10 mouse cellular contexts compared by ENCODE assay signal in the genomic region with DNA sequence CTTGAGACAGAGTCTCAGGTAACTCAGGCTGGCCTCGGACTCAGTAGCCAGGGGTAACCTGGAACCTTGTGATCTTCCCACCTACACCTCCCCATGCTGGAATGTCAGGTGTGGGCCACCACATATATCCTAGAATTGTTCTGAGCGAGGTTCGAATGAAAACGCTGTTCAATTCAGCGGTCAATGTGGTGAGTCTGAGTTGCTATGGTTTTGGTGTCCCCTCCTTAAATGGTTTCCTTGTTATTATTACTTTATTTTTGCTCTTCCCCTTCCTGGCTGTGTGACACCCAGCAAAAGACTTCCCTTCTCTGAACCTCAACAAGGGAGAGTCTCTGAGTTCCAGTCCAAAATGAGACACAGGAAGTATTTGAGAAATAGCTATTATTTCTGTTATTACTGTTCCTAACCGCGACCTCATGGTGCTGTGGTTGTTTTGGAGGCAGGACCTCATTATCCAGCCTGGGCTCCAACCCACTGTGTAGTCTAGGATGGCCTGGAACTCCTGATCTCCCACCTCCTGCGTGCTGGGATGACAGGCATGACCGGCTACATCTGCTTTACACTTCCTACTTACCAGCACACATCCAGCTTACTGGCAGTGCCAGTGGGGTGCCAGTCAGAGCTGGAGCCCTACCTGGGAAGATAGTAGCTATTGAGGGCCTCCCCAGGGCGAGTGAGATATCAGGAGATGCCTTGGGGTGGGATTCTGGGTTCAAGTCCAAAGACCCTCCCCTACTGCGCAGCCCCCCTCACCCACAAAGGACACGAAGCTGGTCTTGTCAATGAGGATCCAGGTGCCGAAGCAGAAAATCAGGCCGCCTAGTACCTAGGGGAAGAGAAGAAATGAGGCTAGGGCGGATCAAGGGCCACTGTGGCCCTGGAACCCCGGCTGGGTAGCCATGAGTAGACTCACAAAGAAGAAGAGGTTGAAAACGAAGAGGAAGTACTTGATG. TPM values are rescaled to one million over a fixed set of nuclear protein-coding genes. Genes with fewer than 3 reads are reported as not detected.
A peak's percentile ranks its signal among the peaks of the same experiment; 100 is the strongest.
DNase-seq lines count a peak whose midpoint lies in the region; ATAC-seq and TF ChIP-seq lines count a peak whose summit lies in the region.
"Had no signal": no experiment of that assay in that cellular context is flagged by ENCODE, and none has a peak within 500 bp of the region (broad histone marks: within the 10 kb centered on the region; RNA-seq: fewer than 3 reads in every experiment).

No protein-coding gene starts in this region.

- DNase-seq in heart, adult 2 months: no peak
- DNase-seq in heart, postnatal 4 days: no peak
- DNase-seq in A20 (ENCODE audit: low read depth, low spot score): peak; percentile 59
- DNase-seq in embryonic facial prominence, embryonic 10.5 days (ENCODE audit: low spot score): peak; percentile 8
- DNase-seq in right cerebral cortex, adult 18-20 months: no peak
- no peak for DNase-seq in hindbrain, embryonic 10.5 days (ENCODE audit: low spot score)
- DNase-seq: adrenal gland, postnatal 10 days had no signal

- H3K27me3 ChIP-seq in heart, adult 2 months (ENCODE audit: control insufficient read depth, insufficient read depth, low read length): no peaks in the 10 kb centered on the region
- peaks cover 70% of the 10 kb centered on the region for H3K27me3 ChIP-seq in embryonic facial prominence, embryonic 10.5 days (replicated peaks; ENCODE audit: low read depth, poor library complexity, severe bottlenecking)
- peaks cover 75% of the 10 kb centered on the region for H3K27me3 ChIP-seq in hindbrain, embryonic 10.5 days (ENCODE audit: insufficient read depth, poor library complexity, severe bottlenecking)
- peaks cover 51% of the 10 kb centered on the region for H3K27me3 ChIP-seq in hindbrain, embryonic 12.5 days

- TF ChIP-seq CTCF in heart, adult 2 months (IDR thresholded peaks at IDR 0.05): no peak

- H3K9ac ChIP-seq in heart, adult 2 months (ENCODE audit: low read depth, low read length): no peak overlapping the region
- H3K9ac ChIP-seq in hindbrain, embryonic 12.5 days: no peak overlapping the region
- H3K9ac ChIP-seq: limb, embryonic 13.5 days had no signal

- intact Hi-C loops in heart, adult 2 months (cut with DNase I): no loop called here

- no peak overlapping the region for H3K4me2 ChIP-seq in hindbrain, embryonic 12.5 days (replicated peaks)
- H3K4me2 ChIP-seq: limb, embryonic 13.5 days had no signal

- H3K9me3 ChIP-seq in embryonic facial prominence, embryonic 10.5 days: no peaks in the 10 kb centered on the region
- no peaks in the 10 kb centered on the region for H3K9me3 ChIP-seq in hindbrain, embryonic 10.5 days
- no peaks in the 10 kb centered on the region for H3K9me3 ChIP-seq in hindbrain, embryonic 12.5 days (replicated peaks)
- H3K9me3 ChIP-seq: limb, embryonic 13.5 days had no signal

- ATAC-seq in hindbrain, embryonic 12.5 days (ENCODE audit: low FRiP score): no peak

- no peak overlapping the region for H3K4me3 ChIP-seq in heart, adult 2 months
- no peak overlapping the region for H3K4me3 ChIP-seq in embryonic facial prominence, embryonic 10.5 days
- peak overlapping the region; percentile 79 for H3K4me3 ChIP-seq in macrophage (ENCODE audit: inconsistent target)
- no peak overlapping the region for H3K4me3 ChIP-seq in hindbrain, embryonic 10.5 days
- H3K4me3 ChIP-seq in hindbrain, embryonic 12.5 days: no peak overlapping the region
- H3K4me3 ChIP-seq: limb, embryonic 13.5 days had no signal

- no peak for TF ChIP-seq POLR2A in heart, adult 2 months (IDR thresholded peaks at IDR 0.05; ENCODE audit: insufficient read depth, low read depth, low read length)

- no peaks in the 10 kb centered on the region for H3K36me3 ChIP-seq in heart, adult 2 months (ENCODE audit: control insufficient read depth, insufficient read depth, low read length)
- H3K36me3 ChIP-seq in embryonic facial prominence, embryonic 10.5 days (replicated peaks): peaks cover 12% of the 10 kb centered on the region
- H3K36me3 ChIP-seq in macrophage (ENCODE audit: inconsistent target): peaks cover 19% of the 10 kb centered on the region; the same call in 1 of the 2 replicates
- peaks cover 9% of the 10 kb centered on the region for H3K36me3 ChIP-seq in hindbrain, embryonic 10.5 days
- 0 out of 2 replicates have a peak, but pooled peaks cover 2% of the 10 kb centered on the region for H3K36me3 ChIP-seq in hindbrain, embryonic 12.5 days

- H3K4me1 ChIP-seq in heart, adult 2 months (ENCODE audit: control insufficient read depth, insufficient read depth, low read length): peaks cover 6% of the 10 kb centered on the region
- H3K4me1 ChIP-seq in embryonic facial prominence, embryonic 10.5 days: peaks cover 56% of the 10 kb centered on the region
- peaks cover 46% of the 10 kb centered on the region for H3K4me1 ChIP-seq in hindbrain, embryonic 10.5 days (replicated peaks)
- H3K4me1 ChIP-seq in hindbrain, embryonic 12.5 days: peaks cover 33% of the 10 kb centered on the region

- no peak for TF ChIP-seq EP300 in heart, adult 2 months (IDR thresholded peaks at IDR 0.05; ENCODE audit: insufficient read depth, low read depth, low read length)

- peak overlapping the region; percentile 15; the same call in 1 of the 2 replicates for H3K27ac ChIP-seq in heart, adult 2 months
- no peak overlapping the region for H3K27ac ChIP-seq in embryonic facial prominence, embryonic 10.5 days (replicated peaks)
- peak overlapping the region; percentile 96 for H3K27ac ChIP-seq in macrophage
- no peak overlapping the region for H3K27ac ChIP-seq in hindbrain, embryonic 10.5 days
- no peak overlapping the region for H3K27ac ChIP-seq in hindbrain, embryonic 12.5 days
- H3K27ac ChIP-seq: limb, embryonic 13.5 days had no signal

- no peaks in the 10 kb centered on the region for H3K79me2 ChIP-seq in heart, adult 2 months (replicated peaks; ENCODE audit: control insufficient read depth, insufficient read depth, low read length)
- no peaks in the 10 kb centered on the region for H3K79me2 ChIP-seq in macrophage (ENCODE audit: inconsistent target)

- WGBS in heart, adult 2 months: 72% methylated on average over 17 of the region's 17 CpGs
- 78% methylated on average over 17 of the region's 17 CpGs for WGBS in embryonic facial prominence, embryonic 10.5 days
- 17% methylated on average over 17 of the region's 17 CpGs for WGBS in macrophage (ENCODE audit: missing documents)
- WGBS in hindbrain, embryonic 10.5 days: 77% methylated on average over 17 of the region's 17 CpGs
- WGBS in hindbrain, embryonic 12.5 days: 77% methylated on average over 17 of the region's 17 CpGs

RNA-seq across cellular contexts. Expression of gene Cd37, which starts 0.9 kb away (rescaled TPM):
- 1 to 10 TPM; 3.1 to 4.3 TPM for total RNA-seq in heart, adult 2 months (2021)
- 10.0 and 21.2 TPM in 2 replicates for polyA plus RNA-seq in heart, adult 2 months (2012; rRNA removed)
- total RNA-seq in heart, postnatal 4 days (2021): 1 to 10 TPM; 2.1 to 3.6 TPM
- 0.50 and 0.88 TPM in 2 replicates for polyA plus RNA-seq in embryonic facial prominence, embryonic 10.5 days (2016; fragmentation: Nextera tagmentation; extraction: Ambion mirVana)
- total RNA-seq in macrophage (2018; cell fraction: chromatin; rRNA removed): 100 to 1,000 TPM in 25 of 26 experiments, 10 to 100 TPM in 1; 89.6 to 446 (median 271) TPM
- total RNA-seq in macrophage (2018; cell fraction: cytosol; rRNA removed): 100 to 1,000 TPM in 13 of 26 experiments, 10 to 100 TPM in 13; 51.5 to 175 (median 98.1) TPM
- total RNA-seq in macrophage (2018; cell fraction: nucleus; rRNA removed): 100 to 1,000 TPM in 25 of 26 experiments, 10 to 100 TPM in 1; 79.4 to 297 (median 160) TPM
- 88.2 to 139 TPM (median 131 TPM) in 3 replicates for polyA plus RNA-seq in macrophage (2018)
- polyA plus RNA-seq in hindbrain, embryonic 10.5 days (2016; fragmentation: Nextera tagmentation; extraction: Ambion mirVana): 1.0 and 1.1 TPM in 2 replicates
- 1.3 and 1.5 TPM in 2 replicates for polyA plus RNA-seq in hindbrain, embryonic 12.5 days (2016; fragmentation: Nextera tagmentation; extraction: Ambion mirVana)

RNA-seq across cellular contexts. Expression of gene Slc6a16, which starts 2.9 kb away (rescaled TPM):
- total RNA-seq in heart, adult 2 months (2021): not detected
- polyA plus RNA-seq in heart, adult 2 months (2012; rRNA removed): 0.15 TPM in 1 of 2 replicates, not detected in the other
- under 1 TPM in 1 of 2 experiments, not detected in 1; 0.18 TPM for total RNA-seq in heart, postnatal 4 days (2021)
- 0.28 and 0.32 TPM in 2 replicates for polyA plus RNA-seq in embryonic facial prominence, embryonic 10.5 days (2016; fragmentation: Nextera tagmentation; extraction: Ambion mirVana)
- not detected for total RNA-seq in macrophage (2018; cell fraction: chromatin; rRNA removed)
- not detected for total RNA-seq in macrophage (2018; cell fraction: cytosol; rRNA removed)
- not detected for total RNA-seq in macrophage (2018; cell fraction: nucleus; rRNA removed)
- not detected in 3 replicates for polyA plus RNA-seq in macrophage (2018)
- polyA plus RNA-seq in hindbrain, embryonic 10.5 days (2016; fragmentation: Nextera tagmentation; extraction: Ambion mirVana): 0.26 TPM in 1 of 2 replicates, not detected in the other
- 0.10 and 0.28 TPM in 2 replicates for polyA plus RNA-seq in hindbrain, embryonic 12.5 days (2016; fragmentation: Nextera tagmentation; extraction: Ambion mirVana)

RNA-seq across cellular contexts. Expression of gene Tead2, which starts 22.5 kb away (rescaled TPM):
- 10 to 100 TPM in 1 of 2 experiments, 1 to 10 TPM in 1; 6.2 to 10.8 TPM for total RNA-seq in heart, adult 2 months (2021)
- 13.1 and 14.0 TPM in 2 replicates for polyA plus RNA-seq in heart, adult 2 months (2012; rRNA removed)
- 10 to 100 TPM; 66.4 to 69.4 TPM for total RNA-seq in heart, postnatal 4 days (2021)
- 394 and 421 TPM in 2 replicates for polyA plus RNA-seq in embryonic facial prominence, embryonic 10.5 days (2016; fragmentation: Nextera tagmentation; extraction: Ambion mirVana)
- total RNA-seq in macrophage (2018; cell fraction: chromatin; rRNA removed): 1 to 10 TPM in 2 of 26 experiments, under 1 TPM in 2, not detected in 22; 0.25 to 5.5 (median 1.4) TPM
- total RNA-seq in macrophage (2018; cell fraction: cytosol; rRNA removed): under 1 TPM in 1 of 26 experiments, not detected in 25; 0.14 TPM
- 1 to 10 TPM in 2 of 26 experiments, under 1 TPM in 1, not detected in 23; 0.29 to 3.5 (median 1.3) TPM for total RNA-seq in macrophage (2018; cell fraction: nucleus; rRNA removed)
- polyA plus RNA-seq in macrophage (2018): not detected in 3 replicates
- polyA plus RNA-seq in hindbrain, embryonic 10.5 days (2016; fragmentation: Nextera tagmentation; extraction: Ambion mirVana): 324 and 370 TPM in 2 replicates
- 185 and 208 TPM in 2 replicates for polyA plus RNA-seq in hindbrain, embryonic 12.5 days (2016; fragmentation: Nextera tagmentation; extraction: Ambion mirVana)

RNA-seq across cellular contexts. Expression of gene Dkkl1, which starts 26.1 kb away (rescaled TPM):
- total RNA-seq in heart, adult 2 months (2021): not detected
- polyA plus RNA-seq in heart, adult 2 months (2012; rRNA removed): 0.37 and 0.73 TPM in 2 replicates
- not detected for total RNA-seq in heart, postnatal 4 days (2021)
- polyA plus RNA-seq in embryonic facial prominence, embryonic 10.5 days (2016; fragmentation: Nextera tagmentation; extraction: Ambion mirVana): 1.2 and 2.0 TPM in 2 replicates
- total RNA-seq in macrophage (2018; cell fraction: chromatin; rRNA removed): not detected
- under 1 TPM in 1 of 26 experiments, not detected in 25; 0.19 TPM for total RNA-seq in macrophage (2018; cell fraction: cytosol; rRNA removed)
- 1 to 10 TPM in 1 of 26 experiments, not detected in 25; 1.6 TPM for total RNA-seq in macrophage (2018; cell fraction: nucleus; rRNA removed)
- polyA plus RNA-seq in macrophage (2018): not detected in 3 replicates
- polyA plus RNA-seq in hindbrain, embryonic 10.5 days (2016; fragmentation: Nextera tagmentation; extraction: Ambion mirVana): 1.8 and 2.1 TPM in 2 replicates
- polyA plus RNA-seq in hindbrain, embryonic 12.5 days (2016; fragmentation: Nextera tagmentation; extraction: Ambion mirVana): 3.0 and 3.4 TPM in 2 replicates

RNA-seq across cellular contexts. Expression of gene Ccdc155, which starts 33.3 kb away (rescaled TPM):
- total RNA-seq in heart, adult 2 months (2021): not detected
- 0.06 and 0.12 TPM in 2 replicates for polyA plus RNA-seq in heart, adult 2 months (2012; rRNA removed)
- total RNA-seq in heart, postnatal 4 days (2021): under 1 TPM in 1 of 2 experiments, not detected in 1; 0.25 TPM
- 0.62 and 0.67 TPM in 2 replicates for polyA plus RNA-seq in embryonic facial prominence, embryonic 10.5 days (2016; fragmentation: Nextera tagmentation; extraction: Ambion mirVana)
- under 1 TPM in 5 of 26 experiments, not detected in 21; 0.30 to 0.36 (median 0.33) TPM for total RNA-seq in macrophage (2018; cell fraction: chromatin; rRNA removed)
- total RNA-seq in macrophage (2018; cell fraction: cytosol; rRNA removed): under 1 TPM in 3 of 26 experiments, not detected in 23; 0.04 to 0.07 (median 0.06) TPM
- total RNA-seq in macrophage (2018; cell fraction: nucleus; rRNA removed): under 1 TPM in 1 of 26 experiments, not detected in 25; 0.29 TPM
- polyA plus RNA-seq in macrophage (2018): not detected in 3 replicates
- 0.64 and 0.80 TPM in 2 replicates for polyA plus RNA-seq in hindbrain, embryonic 10.5 days (2016; fragmentation: Nextera tagmentation; extraction: Ambion mirVana)
- polyA plus RNA-seq in hindbrain, embryonic 12.5 days (2016; fragmentation: Nextera tagmentation; extraction: Ambion mirVana): 0.46 and 0.48 TPM in 2 replicates

Comparison
In these comparisons a context has a peak if more than half of its experiments do, and no peak if none do; other contexts are left out.
1. DNase-seq: peak in A20 (single experiment) and embryonic facial prominence, embryonic 10.5 days (single experiment); none in heart, adult 2 months (0 of 2), heart, postnatal 4 days (single experiment), right cerebral cortex, adult 18-20 months (single experiment) and hindbrain, embryonic 10.5 days (single experiment).
2. H3K27ac ChIP-seq: peak in heart, adult 2 months (single experiment) and macrophage (single experiment); none in embryonic facial prominence, embryonic 10.5 days (single experiment), hindbrain, embryonic 10.5 days (single experiment) and hindbrain, embryonic 12.5 days (single experiment).
3. RNA of gene Tead2, which starts 22.5 kb away (polyA plus RNA-seq): 394 to 421 TPM in embryonic facial prominence, embryonic 10.5 days, 324 to 370 TPM in hindbrain, embryonic 10.5 days, 185 to 208 TPM in hindbrain, embryonic 12.5 days and 13.1 to 14.0 TPM in heart, adult 2 months; not detected in macrophage; every median in the first group is over 10 times any median in the second.